Mouse (Mus musculus) Patski (cell line): Measurements from ENCODE around the gene Spaca9. TPM values are rescaled to one million over a fixed set of nuclear protein-coding genes. Genes with fewer than 3 reads are reported as not detected.

Experiments
- ATAC-seq: fragments of 100-300 bp; one replicate; pipeline ENCODE4 v1.8.0; 2021
- CTCF ChIA-PET: fragments of 350-600 bp; sonication (Branson Sonifier 250); formaldehyde crosslinking; loops from one replicate; lab custom pipeline; 2022; ENCODE audit warnings: inconsistent platforms; lab: Charles Lee
- POLR2A ChIA-PET: fragments of 350-600 bp; sonication (Branson Sonifier 250); formaldehyde crosslinking; loops from one replicate; lab custom pipeline; 2022; ENCODE audit warnings: antibody characterized with exemption, inconsistent platforms; lab: Charles Lee
- DNase-seq: peaks from one replicate; pipeline ENCODE4 v3.0.0-alpha.2; 2011; ENCODE audit warnings: low read depth, low spot score
- H3K27me3 ChIP-seq: fragments of 371-371 bp; one replicate; pipeline ENCODE4 v1.5.1; 2021
- CTCF ChIP-seq: fragments of 100-300 bp; IDR thresholded peaks from one replicate; pipeline ENCODE4 v1.5.1; 2021
- in situ Hi-C: fragments of 300-500 bp; cut with MboI; formaldehyde crosslinking; loops from 3 replicates; pipeline ENCODE4 v1.11.1; 2018; ENCODE audit warnings: low pct_unique_long_range_greater_than_20kb, mixed read lengths
- polyA plus RNA-seq: library from polyadenylated mRNA; unstranded; gene quantifications from one replicate; pipeline ENCODE4 v1.2.3, GENCODE M21; 2021

Spaca9 gene
- polyA plus RNA-seq: 2.4 TPM

- H3K27me3 ChIP-seq: peaks cover under 1% of the 10 kb centered on the region
- POLR2A ChIA-PET: no interaction called here
- ATAC-seq (peak; percentile 49), DNase-seq (no peak)
- no peak for TF ChIP-seq CTCF
- in situ Hi-C loops: no loop called here
- CTCF ChIA-PET: no interaction called here
Measured at GRCm38 (mm10) chr2:28699361-28700335, at the start of gene Spaca9, which contains the start of gene Ak8. Gene Spaca9 (minus strand): TSS chr2:28699727. Gene Ak8 (plus strand): TSS chr2:28700164.

- POLR2A ChIA-PET: no interaction called here
- no peak for ATAC-seq
Measured at GRCm38 (mm10) chr2:28747705-28748104, 48.2 kb upstream of the Spaca9 start.

GRCm38 (mm10) chr2:28746682-28747332 lies 47.3 kb upstream of the Spaca9 start:
- peaks cover 22% of the 10 kb centered on the region for H3K27me3 ChIP-seq
- in situ Hi-C loops: no loop called here
- no peak for DNase-seq
- CTCF ChIA-PET: no interaction called here
- TF ChIP-seq CTCF: no peak
- POLR2A ChIA-PET: no interaction called here
- ATAC-seq: no peak

More at GRCm38 (mm10) chr2:28747705-28748104, 48.2 kb upstream of the Spaca9 start:
- in situ Hi-C loops: no loop called here
- no peak for DNase-seq
- TF ChIP-seq CTCF: no peak
- CTCF ChIA-PET: interaction anchor here (1.5 kb wide), 1 partner anchor 305 kb away, joined by 3 read pairs; no protein-coding TSS in a partner anchor
- H3K27me3 ChIP-seq: peaks cover 20% of the 10 kb centered on the region

- DNase-seq (peak; percentile 12), ATAC-seq (no peak)
- POLR2A ChIA-PET: no interaction called here
- in situ Hi-C loops: no loop called here
- no peak for TF ChIP-seq CTCF
- H3K27me3 ChIP-seq: peaks cover 22% of the 10 kb centered on the region
- CTCF ChIA-PET: no interaction called here
Measured at GRCm38 (mm10) chr2:28742701-28743100, 43.2 kb upstream of the Spaca9 start.

- POLR2A ChIA-PET: interaction anchor here (0.5 kb wide), 1 partner anchor 11 kb away, joined by 3 read pairs; no protein-coding TSS in a partner anchor
- DNase-seq (no peak), ATAC-seq (no peak)
- in situ Hi-C loops: no loop called here
- CTCF ChIA-PET: no interaction called here
- H3K27me3 ChIP-seq: peaks cover 26% of the 10 kb centered on the region
- no peak for TF ChIP-seq CTCF
Measured at GRCm38 (mm10) chr2:28740159-28740558, 40.6 kb upstream of the Spaca9 start.

DNA sequence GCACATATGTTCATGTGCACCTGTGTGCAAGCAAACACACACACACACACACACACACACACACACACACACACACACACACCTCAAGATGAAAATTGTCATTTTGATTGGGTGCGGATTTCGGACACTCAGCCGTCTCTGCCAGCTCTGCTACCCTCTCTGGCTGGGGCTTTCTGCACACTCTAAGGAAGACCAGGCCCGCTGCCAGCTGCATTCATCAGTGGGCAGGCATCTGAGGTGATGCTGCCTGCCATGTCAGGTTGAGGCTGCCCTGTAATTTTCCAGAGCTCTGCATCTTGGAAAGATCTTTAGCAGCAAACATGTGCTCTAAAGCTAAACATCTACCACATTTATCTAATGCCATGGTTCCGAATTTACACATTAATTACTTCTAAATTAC lies 37.6 kb upstream of the Spaca9 start:
- TF ChIP-seq CTCF: no peak
- ATAC-seq (no peak), DNase-seq (no peak)
- in situ Hi-C loops: no loop called here
- ChIA-PET POLR2A (no interaction called here), CTCF (no interaction called here)
- peaks cover 33% of the 10 kb centered on the region for H3K27me3 ChIP-seq

GRCm38 (mm10) chr2:28730676-28731075 lies 31.1 kb upstream of the Spaca9 start:
- in situ Hi-C loops: no loop called here
- ChIA-PET POLR2A (no interaction called here), CTCF (no interaction called here)
- DNase-seq (no peak), ATAC-seq (no peak)
- H3K27me3 ChIP-seq: peaks cover 23% of the 10 kb centered on the region
- no peak for TF ChIP-seq CTCF

- ChIA-PET POLR2A (no interaction called here), CTCF (no interaction called here)
- DNase-seq: no peak
- in situ Hi-C loops: no loop called here
- peaks cover 19% of the 10 kb centered on the region for H3K27me3 ChIP-seq
- no peak for ATAC-seq
- no peak for TF ChIP-seq CTCF
Measured at GRCm38 (mm10) chr2:28727786-28728404, 28.4 kb upstream of the Spaca9 start.

GRCm38 (mm10) chr2:28723912-28724311 lies 24.4 kb upstream of the Spaca9 start:
- ATAC-seq: no peak
- in situ Hi-C loops: no loop called here
- POLR2A ChIA-PET: no interaction called here
- peaks cover 13% of the 10 kb centered on the region for H3K27me3 ChIP-seq
- DNase-seq: no peak
- TF ChIP-seq CTCF: no peak
- CTCF ChIA-PET: no interaction called here

DNA sequence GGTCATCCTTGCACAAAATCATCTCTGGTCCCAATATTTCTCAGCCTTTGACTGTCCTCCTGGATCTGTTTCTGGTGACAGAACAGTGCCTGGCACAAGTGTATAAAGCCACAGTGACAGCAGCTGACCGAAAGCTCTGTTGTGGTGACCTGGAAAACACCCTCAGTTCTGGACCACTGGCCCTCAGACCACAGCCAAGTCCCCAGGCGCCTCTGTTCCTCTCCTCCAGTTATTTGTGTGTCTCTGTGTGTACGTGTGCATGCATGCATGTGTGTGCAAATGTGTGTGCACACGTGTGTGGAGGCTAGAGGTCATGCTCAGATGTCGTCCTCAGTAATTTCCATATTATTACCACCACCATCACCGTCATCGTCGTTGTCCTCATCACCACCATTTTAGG lies 22.9 kb upstream of the Spaca9 start:
- DNase-seq: no peak
- ChIA-PET CTCF (no interaction called here), POLR2A (interaction anchor here (0.6 kb wide), 1 partner anchor 251 kb away, joined by 3 read pairs; no protein-coding TSS in a partner anchor)
- in situ Hi-C loops: no loop called here
- H3K27me3 ChIP-seq: peaks cover 5% of the 10 kb centered on the region
- ATAC-seq: no peak
- TF ChIP-seq CTCF: no peak
